Mouse (Mus musculus): ENCODE data around the gene Ccdc177.

- TF ChIP-seq CTCF (IDR thresholded peaks at IDR 0.05; ENCODE audit: control insufficient read depth, insufficient read depth, low read length) (no peak), POLR2A (IDR thresholded peaks at IDR 0.05; ENCODE audit: borderline replicate concordance, control insufficient read depth, low read depth, low read length) (no peak)
These were observed 27.1 kb upstream of the Ccdc177 start for GRCm38 (mm10) chr12:80787604-80788003.
